Mouse (Mus musculus): Measurements from ENCODE around the gene Gm44579.

GRCm38 (mm10) chr15:98257776-98258175 lies 37.0 kb upstream of the Gm44579 start:
- no peak for TF ChIP-seq CTCF (IDR thresholded peaks at IDR 0.05; ENCODE audit: borderline replicate concordance, extremely low read depth, insufficient read depth, insufficient read length)
- no peak for TF ChIP-seq POLR2A (IDR thresholded peaks at IDR 0.05; ENCODE audit: borderline replicate concordance, extremely low read depth, insufficient read depth, insufficient read length, poor library complexity, severe bottlenecking)
